In genomic region chr11:78422055-78422819, GRCm38 (mm10) we compare ENCODE assay signal across 19 mouse cellular contexts. TPM values are rescaled to one million over a fixed set of nuclear protein-coding genes. Genes with fewer than 3 reads are reported as not detected.
DNase-seq lines count a peak whose midpoint lies in the region; ATAC-seq and TF ChIP-seq lines count a peak whose summit lies in the region.
"Had no signal": no experiment of that assay in that cellular context is flagged by ENCODE, and none has a peak within 500 bp of the region (broad histone marks: within the 10 kb centered on the region; RNA-seq: fewer than 3 reads in every experiment).

TSS of gene Slc13a2 (minus strand) at chr11:78422217.

- no peak within 1 kb of the TSS for H3K9ac ChIP-seq in kidney, embryonic 15.5 days
- no peak within 1 kb of the TSS for H3K9ac ChIP-seq in hindbrain, embryonic 11.5 days (ENCODE audit: low read depth, low read length)
- H3K9ac ChIP-seq: forebrain, embryonic 15.5 days; heart, embryonic 12.5 days; limb, embryonic 15.5 days had no signal

- DNase-seq in lung, postnatal 36 days, result peak; percentile 17
- no peak for DNase-seq in lung, adult 18-20 months
- DNase-seq in layer of hippocampus, adult 11-12 months (ENCODE audit: low spot score), result no peak
- no peak for DNase-seq in hindbrain, embryonic 11.5 days (ENCODE audit: low spot score)
- DNase-seq in cerebellum, adult 2 months, result no peak
- DNase-seq: cerebellum, adult 11-12 months; gastrocnemius, postnatal 10 days; heart, postnatal 4 days; right cerebral cortex, postnatal 14 days; thymus, postnatal 14 days had no signal

- peak; percentile 23; the same call in 1 of the 2 replicates for TF ChIP-seq CTCF in small intestine, adult 2 months (IDR thresholded peaks at IDR 0.05; ENCODE audit: extremely low read depth, insufficient read length, insufficient replicate concordance, low read depth, low read length)
- no peak for TF ChIP-seq CTCF in cerebellum, adult 2 months (IDR thresholded peaks at IDR 0.05; ENCODE audit: borderline replicate concordance, insufficient read depth, low read depth, low read length)

- H3K4me1 ChIP-seq in kidney, embryonic 15.5 days, result peaks cover 25% of the 10 kb centered on the region
- H3K4me1 ChIP-seq in small intestine, adult 2 months (ENCODE audit: control insufficient read depth, insufficient read depth, insufficient read length, low read length), result peaks cover 8% of the 10 kb centered on the region
- no peaks in the 10 kb centered on the region for H3K4me1 ChIP-seq in hindbrain, embryonic 11.5 days (replicated peaks; ENCODE audit: control insufficient read depth, insufficient read depth, low read length)
- H3K4me1 ChIP-seq in cerebellum, adult 2 months (ENCODE audit: control insufficient read depth, insufficient read depth, low read length), result peaks cover 6% of the 10 kb centered on the region
- H3K4me1 ChIP-seq: forebrain, embryonic 15.5 days; heart, embryonic 12.5 days; limb, embryonic 15.5 days had no signal

- H3K27me3 ChIP-seq in kidney, embryonic 15.5 days, result peaks cover 15% of the 10 kb centered on the region
- H3K27me3 ChIP-seq in small intestine, adult 2 months (ENCODE audit: control insufficient read depth, insufficient read depth, low read length), result no peaks in the 10 kb centered on the region
- H3K27me3 ChIP-seq in hindbrain, embryonic 11.5 days (ENCODE audit: control insufficient read depth, insufficient read depth, low read length), result no peaks in the 10 kb centered on the region
- no peaks in the 10 kb centered on the region for H3K27me3 ChIP-seq in cerebellum, adult 2 months (ENCODE audit: control insufficient read depth, insufficient read depth, low read length)
- H3K27me3 ChIP-seq: forebrain, embryonic 15.5 days; limb, embryonic 15.5 days had no signal

- no peaks in the 10 kb centered on the region for H3K36me3 ChIP-seq in kidney, embryonic 15.5 days
- peaks cover 19% of the 10 kb centered on the region for H3K36me3 ChIP-seq in small intestine, adult 2 months (ENCODE audit: control insufficient read depth, insufficient read depth, low read length)
- no peaks in the 10 kb centered on the region for H3K36me3 ChIP-seq in hindbrain, embryonic 11.5 days (ENCODE audit: control insufficient read depth, insufficient read depth, low read length)
- H3K36me3 ChIP-seq: forebrain, embryonic 15.5 days; heart, embryonic 12.5 days; limb, embryonic 15.5 days had no signal

- no peaks in the 10 kb centered on the region for H3K9me3 ChIP-seq in kidney, embryonic 15.5 days (replicated peaks)
- H3K9me3 ChIP-seq in hindbrain, embryonic 11.5 days (ENCODE audit: control insufficient read depth, low read length), result no peaks in the 10 kb centered on the region
- H3K9me3 ChIP-seq: forebrain, embryonic 15.5 days; heart, embryonic 12.5 days; limb, embryonic 15.5 days had no signal

- peak within 1 kb of the TSS; percentile 31 for H3K4me2 ChIP-seq in kidney, embryonic 15.5 days
- H3K4me2 ChIP-seq in hindbrain, embryonic 11.5 days (replicated peaks; ENCODE audit: low read depth, low read length), result no peak within 1 kb of the TSS
- H3K4me2 ChIP-seq: forebrain, embryonic 15.5 days; heart, embryonic 12.5 days; limb, embryonic 15.5 days; midbrain, embryonic 11.5 days had no signal

- no peak within 1 kb of the TSS for H3K4me3 ChIP-seq in kidney, embryonic 15.5 days (replicated peaks)
- peak within 1 kb of the TSS; percentile 76 for H3K4me3 ChIP-seq in small intestine, adult 2 months (ENCODE audit: low read depth, low read length)
- no peak within 1 kb of the TSS for H3K4me3 ChIP-seq in hindbrain, embryonic 11.5 days (ENCODE audit: low read depth, low read length)
- H3K4me3 ChIP-seq in cerebellum, adult 2 months (replicated peaks; ENCODE audit: insufficient read depth, low read depth, low read length), result no peak within 1 kb of the TSS
- H3K4me3 ChIP-seq: forebrain, embryonic 15.5 days; heart, embryonic 12.5 days; layer of hippocampus, adult 2 months; limb, embryonic 15.5 days; myocyte had no signal

- WGBS in kidney, embryonic 15.5 days, result 11% methylated on average over 13 of the region's 13 CpGs
- WGBS in small intestine, adult 2 months, result 17% methylated on average over 13 of the region's 13 CpGs
- 26% methylated on average over 13 of the region's 13 CpGs for WGBS in hindbrain, embryonic 11.5 days
- 53% methylated on average over 13 of the region's 13 CpGs for WGBS in cerebellum, adult 2 months

- peak; percentile 29 to 33; a peak in 2 of 4 replicates for ATAC-seq in hematopoietic stem cell, adult 5-6 weeks (replicated peaks in 1 of 2; ENCODE audit: insufficient read depth in 1 of 2, low FRiP score in 2 of 2, low TSS enrichment in 1 of 2, low read depth in 1 of 2, poor library complexity in 2 of 2, severe bottlenecking in 2 of 2)
- peak; percentile 79 for ATAC-seq in kidney, embryonic 15.5 days (replicated peaks; ENCODE audit: low FRiP score)
- ATAC-seq in hindbrain, embryonic 11.5 days (ENCODE audit: low FRiP score), result no peak
- ATAC-seq: forebrain, embryonic 15.5 days had no signal

- peak within 1 kb of the TSS; percentile 59; the same call in 1 of the 2 replicates for H3K27ac ChIP-seq in kidney, embryonic 15.5 days
- peak within 1 kb of the TSS; percentile 92 for H3K27ac ChIP-seq in small intestine, adult 2 months (ENCODE audit: insufficient read depth, low read depth, low read length)
- H3K27ac ChIP-seq in hindbrain, embryonic 11.5 days (ENCODE audit: low read depth, low read length), result no peak within 1 kb of the TSS
- H3K27ac ChIP-seq in cerebellum, adult 2 months (ENCODE audit: insufficient read depth, low read length), result no peak within 1 kb of the TSS
- H3K27ac ChIP-seq: forebrain, embryonic 15.5 days; layer of hippocampus, adult 2 months; limb, embryonic 15.5 days had no signal

- TF ChIP-seq POLR2A in small intestine, adult 2 months (IDR thresholded peaks at IDR 0.05; ENCODE audit: low read depth, low read length), result peak; percentile 86
- no peak for TF ChIP-seq POLR2A in cerebellum, adult 2 months (IDR thresholded peaks at IDR 0.05; ENCODE audit: borderline replicate concordance, insufficient read depth, low read length)

RNA-seq across cellular contexts. Expression of gene Slc13a2, which starts in this region (rescaled TPM):
- total RNA-seq in hematopoietic stem cell, adult 5-6 weeks (2017), result 0.13 TPM in 1 of 2 replicates, not detected in the other
- polyA plus RNA-seq in kidney, embryonic 15.5 days (2015; fragmentation: Nextera tagmentation; extraction: Ambion mirVana), result 1.1 and 1.2 TPM in 2 replicates
- 24.9 and 374 TPM in 2 replicates for polyA plus RNA-seq in small intestine, adult 2 months (2012; rRNA removed)
- polyA plus RNA-seq in hindbrain, embryonic 11.5 days (2014; fragmentation: Nextera tagmentation; extraction: Ambion mirVana), result not detected in 2 replicates
- polyA plus RNA-seq in cerebellum, adult 2 months (2012; rRNA removed), result not detected in 2 replicates
- total RNA-seq: gastrocnemius, postnatal 10 days; heart, postnatal 4 days; layer of hippocampus, adult 2 months had no signal
- polyA plus RNA-seq: forebrain, embryonic 15.5 days; heart, embryonic 12.5 days; midbrain, embryonic 11.5 days had no signal

Comparison
In these comparisons a context has a peak if more than half of its experiments do, and no peak if none do; other contexts are left out.
1. RNA of gene Slc13a2 (polyA plus RNA-seq): 24.9 to 374 TPM in small intestine, adult 2 months; 1.1 to 1.2 TPM in kidney, embryonic 15.5 days, not detected in hindbrain, embryonic 11.5 days and not detected in cerebellum, adult 2 months; every median in the first group is over 10 times any median in the second.
2. Peak in ATAC-seq in hematopoietic stem cell, adult 5-6 weeks; RNA of the gene not detected or under 1 TPM.
3. H3K27ac ChIP-seq: peak in kidney, embryonic 15.5 days (single experiment) and small intestine, adult 2 months (single experiment); none in hindbrain, embryonic 11.5 days (single experiment) and cerebellum, adult 2 months (single experiment).